Mouse (Mus musculus) adrenal gland, postnatal 4 days (tissue): ENCODE data around the gene Wasf3. TPM values are rescaled to one million over a fixed set of nuclear protein-coding genes. Genes with fewer than 3 reads are reported as not detected.
"Not testable (repeated sequence)": the region's sequence is repeated elsewhere in the genome, so short reads cannot be mapped to it uniquely, and the experiment has no call there.

ENCODE experiments used
- DNase-seq, 2 experiments: peaks; one replicate each; pipeline ENCODE4 v3.0.0; 2021 to 2022; ENCODE audit warnings: low spot score in 2 of 2, mixed read lengths in 2 of 2
- total RNA-seq, 2 experiments: library from RNA; stranded (reverse); gene quantifications; 2 replicates each; pipeline ENCODE4 v1.2.3; 2021

Wasf3 gene
- total RNA-seq, 2 experiments from 2014 or later, result 21.5 TPM

DNA sequence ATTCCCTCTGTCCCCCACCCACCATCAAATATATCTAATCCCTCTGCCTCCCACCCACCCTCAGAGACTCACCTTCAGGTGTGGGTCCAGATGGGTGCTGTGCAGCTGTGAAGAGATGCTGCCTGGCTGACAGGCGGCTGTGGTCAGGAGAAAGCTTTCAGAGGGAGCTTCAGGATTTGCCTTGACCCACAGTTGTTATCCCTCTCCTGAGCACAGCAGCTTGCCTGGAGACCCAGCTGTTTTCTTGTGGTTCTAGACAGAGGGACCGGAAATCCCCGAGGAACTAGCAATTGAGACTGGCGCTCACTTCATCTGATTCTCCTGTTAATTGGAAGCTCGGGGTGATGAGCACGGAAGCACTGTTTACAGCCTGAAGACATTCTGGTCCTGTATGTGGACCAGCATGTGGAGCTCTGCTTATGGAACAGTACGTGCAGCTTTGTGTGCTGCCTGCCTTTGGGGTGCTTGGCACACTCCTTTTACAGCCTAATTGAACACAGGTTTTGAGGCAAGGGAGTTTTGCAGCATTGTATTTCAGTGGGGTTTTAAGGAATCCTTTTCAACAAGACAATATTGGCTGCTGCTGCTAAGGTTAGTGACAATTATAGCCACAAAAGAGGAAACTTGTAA, 54.5 kb downstream of the Wasf3 start:
- DNase-seq, result no peak

DNA sequence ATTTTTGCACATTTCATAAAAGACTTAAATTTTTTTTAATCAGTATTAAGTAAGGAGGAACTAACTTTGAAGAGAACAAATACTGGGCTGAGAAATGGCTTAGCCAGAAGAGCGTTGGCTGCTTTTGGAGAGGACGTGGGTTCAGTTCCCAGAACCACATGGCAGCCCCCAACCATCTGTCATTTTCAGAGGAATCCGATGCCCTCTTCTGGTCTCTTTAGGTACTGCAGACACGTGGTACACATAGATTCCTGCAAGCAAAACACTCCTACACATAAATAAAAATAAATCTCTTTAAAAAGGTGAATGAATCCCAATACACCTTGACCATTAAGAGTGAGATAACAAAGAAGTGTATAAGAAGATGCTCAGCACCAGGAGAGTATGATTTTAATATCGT, 55.5 kb downstream of the Wasf3 start:
- DNase-seq, result no peak

DNA sequence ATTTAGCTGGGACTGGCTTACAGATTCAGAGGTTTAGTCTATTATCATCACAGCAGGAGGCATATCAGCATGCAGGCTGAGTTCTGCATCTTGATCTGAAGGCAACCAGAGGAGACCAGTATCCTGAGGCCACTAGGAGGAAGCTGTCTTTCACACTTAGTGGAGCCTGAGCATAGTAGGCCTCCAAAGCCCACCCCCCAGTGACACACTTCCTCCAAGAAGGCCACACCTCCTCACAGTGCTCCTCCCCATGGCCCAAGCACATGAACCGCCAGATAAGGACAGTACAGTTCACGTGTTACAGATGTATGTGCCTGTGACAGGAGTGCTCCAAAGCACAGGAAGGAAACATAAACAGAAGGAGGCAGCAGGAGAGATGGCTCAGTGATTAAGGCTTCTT, 58.0 kb downstream of the Wasf3 start:
- DNase-seq, result no peak

DNA sequence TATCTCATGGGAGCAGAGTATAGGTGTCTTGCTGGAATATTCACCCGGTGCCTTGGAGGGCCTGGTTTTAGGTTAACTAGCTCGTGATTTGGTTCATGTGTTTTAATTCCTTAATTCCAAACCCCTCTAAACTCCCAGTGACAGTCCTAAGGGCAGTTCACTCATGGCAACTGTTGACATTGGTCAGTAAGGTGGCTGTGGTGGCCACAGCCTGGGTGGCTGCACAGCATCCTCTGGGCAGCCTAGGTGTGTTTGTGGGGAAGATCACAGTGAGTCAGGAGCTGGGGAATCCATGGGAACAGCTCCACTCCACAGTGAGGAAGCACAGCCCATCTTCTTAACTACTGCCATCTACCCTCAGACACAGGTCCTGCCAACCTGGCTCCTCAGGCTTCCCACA, 61.8 kb downstream of the Wasf3 start:
- DNase-seq, result no peak

DNA sequence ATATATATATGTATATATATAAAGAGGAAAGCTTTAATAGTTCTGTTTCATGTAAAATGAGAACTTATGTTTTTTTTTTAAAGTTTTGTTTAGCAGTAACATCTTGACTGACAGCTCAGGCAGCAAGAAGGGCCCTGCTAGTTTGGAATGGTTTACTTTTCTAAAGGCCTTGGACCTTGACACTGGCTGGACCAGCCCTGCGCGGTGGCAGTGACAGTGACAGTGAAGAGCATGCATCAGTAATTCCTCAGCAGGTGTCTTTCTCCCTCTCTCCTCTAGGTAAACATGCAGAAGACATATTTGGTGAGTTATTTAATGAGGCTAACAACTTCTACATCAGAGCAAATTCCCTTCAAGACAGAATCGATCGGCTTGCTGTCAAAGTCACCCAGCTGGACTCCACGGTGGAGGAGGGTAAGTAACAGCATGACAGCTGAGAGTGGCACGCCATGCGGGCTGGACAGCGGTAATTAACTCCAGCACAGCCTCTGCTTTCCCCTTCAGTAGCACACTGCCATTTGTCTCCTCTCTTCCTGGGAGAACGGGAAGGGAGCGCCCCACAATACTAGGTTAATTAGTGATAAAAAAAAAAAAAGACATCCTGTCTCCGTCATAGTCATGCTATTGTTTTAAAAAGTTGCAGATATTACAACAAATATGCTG, 66.9 kb downstream of the Wasf3 start:
- DNase-seq, result no peak

DNA sequence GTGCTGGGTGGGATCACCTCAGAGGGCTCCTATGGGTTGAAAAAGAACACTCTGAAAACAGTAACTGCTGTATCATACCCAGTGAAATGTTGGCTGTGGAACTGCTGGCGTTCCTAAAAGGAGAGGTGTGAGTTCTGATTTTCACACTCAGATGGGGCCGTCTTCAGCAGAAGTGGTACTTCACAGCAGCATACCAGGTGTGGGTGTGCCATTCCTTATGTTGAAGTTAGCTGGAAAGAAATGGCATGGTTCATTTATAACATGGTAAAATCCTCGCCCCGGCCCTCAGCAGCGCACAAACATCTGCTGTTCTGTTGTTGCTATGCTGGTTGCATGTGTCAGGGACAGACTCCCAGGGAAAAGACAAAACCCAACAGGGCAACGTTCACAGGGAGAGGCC, 68.8 kb downstream of the Wasf3 start:
- no peak for DNase-seq

DNA sequence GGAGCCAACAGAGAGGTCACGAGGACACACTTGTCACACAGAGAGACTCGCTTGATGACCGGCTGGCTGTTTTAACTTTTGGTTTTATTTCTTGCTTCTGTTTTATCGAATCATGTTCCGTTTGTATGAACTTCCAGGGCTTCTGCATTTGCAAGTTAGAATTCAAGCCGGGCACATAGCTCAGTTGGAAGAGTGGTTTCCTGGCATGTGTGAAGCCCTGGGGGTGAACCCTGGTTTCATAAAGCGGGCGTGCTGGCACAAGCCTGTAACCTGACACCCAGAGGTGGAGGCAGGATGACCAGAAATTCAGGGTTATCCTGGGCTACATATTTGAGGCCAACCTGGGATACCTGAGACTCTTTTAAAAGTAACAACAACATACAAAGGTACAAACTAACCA, 76.8 kb downstream of the Wasf3 start:
- no peak for DNase-seq

DNA sequence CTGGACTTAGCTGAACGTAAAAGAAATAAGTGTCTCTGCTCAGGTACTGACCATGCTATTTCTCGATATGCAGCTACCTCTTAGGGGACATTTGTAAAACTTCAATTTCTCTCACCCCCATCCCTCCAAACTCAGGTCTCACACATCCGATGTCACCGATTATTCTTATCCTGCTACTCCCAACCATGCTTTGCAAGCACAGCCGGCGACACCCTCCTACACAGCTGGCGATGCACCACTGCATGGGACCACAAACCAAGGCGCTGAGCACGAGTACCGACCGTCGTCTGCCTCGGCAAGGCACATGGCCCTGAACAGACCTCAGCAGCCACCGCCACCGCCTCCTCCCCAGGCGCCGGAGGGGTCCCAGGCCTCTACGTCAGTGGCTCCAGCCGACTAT, 81.9 kb downstream of the Wasf3 start:
- no peak for DNase-seq

DNA sequence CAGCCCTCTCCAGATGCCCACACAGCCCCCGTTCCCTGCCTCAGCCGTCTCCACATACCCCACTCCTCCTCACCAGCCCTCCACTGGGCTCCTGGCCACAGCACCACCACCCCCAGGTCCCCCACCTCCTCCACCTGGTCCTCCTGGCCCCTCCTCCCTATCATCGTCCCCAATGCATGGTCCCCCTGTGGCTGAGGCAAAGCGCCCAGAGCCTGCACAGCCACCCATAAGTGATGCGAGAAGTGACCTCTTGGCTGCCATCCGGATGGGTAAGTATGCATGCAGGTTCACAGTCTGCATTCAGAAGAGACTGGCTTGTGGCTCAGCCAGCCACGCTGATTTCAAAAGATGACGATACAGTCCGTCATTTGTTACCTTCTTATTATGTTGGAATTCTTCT, 83.5 kb downstream of the Wasf3 start:
- DNase-seq, result no peak

DNA sequence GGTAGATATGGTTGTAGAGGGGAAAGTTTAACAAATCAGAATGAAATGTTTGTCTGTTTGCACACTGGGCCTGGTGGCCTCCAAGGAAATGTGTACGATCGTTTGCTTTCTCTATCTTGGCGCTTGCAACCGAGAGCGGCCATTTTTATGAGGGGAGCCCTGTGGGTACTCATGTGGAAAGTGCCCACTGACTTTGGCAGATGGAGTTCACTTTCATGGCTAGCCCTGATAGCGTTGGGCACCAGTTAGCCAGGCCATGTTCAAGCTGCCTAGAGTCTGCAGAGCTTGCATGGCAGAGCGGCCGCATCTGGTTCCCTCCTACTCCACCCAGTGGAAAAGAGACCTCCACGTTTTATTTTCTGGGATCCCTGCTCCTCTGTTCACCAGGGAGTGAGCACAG, 86.0 kb downstream of the Wasf3 start:
- DNase-seq, result no peak

DNA sequence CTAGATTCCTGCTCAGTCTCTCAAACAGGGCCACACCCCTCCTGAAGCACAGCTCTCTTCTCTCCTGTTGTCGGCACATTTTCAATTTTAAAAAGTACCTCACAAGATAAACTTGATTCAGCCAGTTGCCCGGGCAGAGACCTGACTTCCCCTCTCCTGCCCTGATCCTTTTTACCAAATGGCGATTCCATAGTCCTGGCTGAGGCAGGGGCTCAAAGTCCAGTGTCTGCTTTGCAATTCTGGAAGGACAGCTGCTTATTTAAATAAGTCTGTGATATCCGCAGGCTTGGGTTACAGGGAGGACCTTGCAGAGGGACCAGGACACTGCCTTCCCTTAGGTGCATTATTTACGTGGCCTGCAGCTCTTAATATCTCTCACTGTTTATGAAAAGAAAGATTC, 86.5 kb downstream of the Wasf3 start:
- no peak for DNase-seq

DNA sequence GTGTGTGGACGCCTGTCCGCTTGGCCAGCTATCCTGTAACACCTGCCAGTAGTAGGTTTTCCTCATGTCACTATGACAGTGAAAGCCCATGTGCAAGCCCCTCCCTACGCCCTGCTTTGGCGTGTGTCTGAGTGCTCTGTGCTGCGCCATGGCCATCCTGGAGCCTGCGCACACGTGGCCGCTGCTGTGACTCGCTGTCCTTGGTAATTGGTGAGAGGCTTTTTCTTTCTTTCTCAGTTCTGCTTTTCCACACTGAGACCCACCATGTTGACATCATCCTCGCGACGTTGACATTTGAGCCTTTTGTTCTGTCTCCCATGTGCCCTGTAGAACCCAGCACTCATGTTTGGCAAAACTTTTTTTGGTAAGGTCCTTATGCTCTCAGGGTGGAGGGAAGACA, 87.0 kb downstream of the Wasf3 start:
- no peak for DNase-seq

DNA sequence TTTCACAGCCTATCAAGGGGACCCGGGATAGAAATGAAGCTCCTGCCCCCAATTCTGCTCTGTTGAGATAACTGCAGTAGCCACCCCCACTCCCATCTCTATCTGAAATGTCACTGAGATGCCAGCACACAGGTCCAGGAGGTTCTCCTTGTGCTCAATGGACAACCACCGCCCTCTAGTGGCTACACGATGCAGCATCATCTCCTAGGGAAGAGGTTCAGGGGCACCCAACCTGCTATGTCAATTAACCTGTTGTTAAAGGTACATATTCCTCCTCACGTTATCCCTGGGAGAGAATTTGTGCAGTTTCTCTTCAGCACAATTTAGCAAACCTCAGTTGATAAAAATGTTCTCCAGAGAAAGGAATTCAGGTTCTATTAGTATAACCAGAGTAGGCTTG, 94.8 kb downstream of the Wasf3 start:
- not testable (repeated sequence) for DNase-seq

DNA sequence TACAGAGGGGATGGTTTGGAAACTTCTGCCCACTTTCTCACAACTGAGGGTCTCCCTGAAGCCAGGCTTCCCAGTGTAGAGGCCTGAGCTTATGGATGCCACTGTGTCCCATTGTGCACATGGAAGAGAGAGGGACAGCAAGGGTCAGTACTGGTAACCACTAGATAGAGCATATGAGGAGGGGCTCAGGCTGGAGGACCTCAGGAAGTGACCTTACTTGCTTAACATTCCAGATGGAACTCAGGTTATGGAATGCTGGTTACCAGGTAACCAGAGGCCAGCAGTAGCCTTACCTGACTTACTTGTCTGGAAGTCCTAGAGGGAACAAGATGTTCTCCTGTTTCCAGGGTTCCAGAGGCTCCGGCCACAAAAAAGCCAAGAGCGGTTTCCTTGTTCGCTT, 96.9 kb downstream of the Wasf3 start, which contains the start of gene Gm6408:
TSS of gene Gm6408 (plus strand) at position 301 of the 400 bp plus-strand sequence.
- not testable (repeated sequence) for DNase-seq

DNA sequence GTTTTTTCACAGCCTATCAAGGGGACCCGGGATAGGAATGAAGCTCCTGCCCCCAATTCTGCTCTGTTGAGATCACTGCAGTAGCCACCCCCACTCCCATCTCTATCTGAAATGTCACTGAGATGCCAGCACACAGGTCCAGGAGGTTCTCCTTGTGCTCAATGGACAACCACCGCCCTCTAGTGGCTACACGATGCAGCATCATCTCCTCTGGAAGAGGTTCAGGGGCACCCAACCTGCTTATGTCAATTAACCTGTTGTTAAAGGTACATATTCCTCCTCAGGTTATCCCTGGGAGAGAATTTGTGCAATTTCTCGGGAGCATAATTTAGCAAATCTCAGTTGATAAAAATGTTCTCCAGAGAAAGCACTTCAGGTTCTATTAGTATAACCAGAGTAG, 104.2 kb downstream of the Wasf3 start:
- not testable (repeated sequence) for DNase-seq

DNA sequence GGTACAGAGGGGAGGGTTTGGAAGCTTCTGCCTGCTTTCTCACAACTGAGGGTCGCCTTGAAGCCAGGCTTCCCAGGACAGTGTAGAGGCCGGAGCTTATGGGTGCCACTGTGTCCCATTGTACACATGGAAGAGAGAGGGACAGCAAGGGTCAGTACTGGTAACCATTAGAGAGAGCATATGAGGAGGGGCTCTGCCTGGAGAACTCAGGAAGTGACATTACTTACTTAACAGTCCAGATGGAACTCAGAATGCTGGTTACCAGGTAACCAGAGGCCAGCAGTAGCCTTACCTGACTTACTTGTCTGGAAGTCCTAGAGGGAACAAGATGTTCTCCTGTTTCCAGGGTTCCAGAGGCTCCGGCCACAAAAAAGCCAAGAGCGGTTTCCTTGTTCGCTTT, 106.3 kb downstream of the Wasf3 start, which contains the start of gene Gm6370:
TSS of gene Gm6370 (plus strand) at position 301 of the 400 bp plus-strand sequence.
- DNase-seq, result not testable (repeated sequence)

DNA sequence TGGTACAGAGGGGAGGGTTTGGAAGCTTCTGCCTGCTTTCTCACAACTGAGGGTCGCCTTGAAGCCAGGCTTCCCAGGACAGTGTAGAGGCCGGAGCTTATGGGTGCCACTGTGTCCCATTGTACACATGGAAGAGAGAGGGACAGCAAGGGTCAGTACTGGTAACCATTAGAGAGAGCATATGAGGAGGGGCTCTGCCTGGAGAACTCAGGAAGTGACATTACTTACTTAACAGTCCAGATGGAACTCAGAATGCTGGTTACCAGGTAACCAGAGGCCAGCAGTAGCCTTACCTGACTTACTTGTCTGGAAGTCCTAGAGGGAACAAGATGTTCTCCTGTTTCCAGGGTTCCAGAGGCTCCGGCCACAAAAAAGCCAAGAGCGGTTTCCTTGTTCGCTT, 117.3 kb downstream of the Wasf3 start, which contains the start of gene 4930449I24Rik:
TSS of gene 4930449I24Rik (plus strand) at position 301 of the 400 bp plus-strand sequence.
- DNase-seq, result not testable (repeated sequence)

DNA sequence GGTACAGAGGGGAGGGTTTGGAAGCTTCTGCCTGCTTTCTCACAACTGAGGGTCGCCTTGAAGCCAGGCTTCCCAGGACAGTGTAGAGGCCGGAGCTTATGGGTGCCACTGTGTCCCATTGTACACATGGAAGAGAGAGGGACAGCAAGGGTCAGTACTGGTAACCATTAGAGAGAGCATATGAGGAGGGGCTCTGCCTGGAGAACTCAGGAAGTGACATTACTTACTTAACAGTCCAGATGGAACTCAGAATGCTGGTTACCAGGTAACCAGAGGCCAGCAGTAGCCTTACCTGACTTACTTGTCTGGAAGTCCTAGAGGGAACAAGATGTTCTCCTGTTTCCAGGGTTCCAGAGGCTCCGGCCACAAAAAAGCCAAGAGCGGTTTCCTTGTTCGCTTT, 129.0 kb downstream of the Wasf3 start, which contains the start of gene Gm3402:
TSS of gene Gm3402 (plus strand) at position 301 of the 400 bp plus-strand sequence.
- DNase-seq, result not testable (repeated sequence)

Other genes starting within 250 kb of the Wasf3 start
- gene Gm5565, start 224.4 kb upstream of the Wasf3 start, total RNA-seq, result not detected
- gene Gm6309, start 214.3 kb upstream of the Wasf3 start, total RNA-seq, result not detected
- 1 to 10 TPM; 1.7 to 3.8 TPM for gene 1700001J03Rik, start 199.7 kb upstream of the Wasf3 start, total RNA-seq
- gene Rnf6, start 163.4 kb upstream of the Wasf3 start, total RNA-seq, result 10 to 100 TPM; 55.8 to 58.8 TPM
- gene Cdk8, start 153.8 kb upstream of the Wasf3 start, total RNA-seq, result 10 to 100 TPM; 73.2 to 76.9 TPM
- gene Gm6408, start 97.0 kb downstream of the Wasf3 start, total RNA-seq, result not detected
- gene Gm6370, start 106.4 kb downstream of the Wasf3 start, total RNA-seq, result not detected
- gene 4930449I24Rik, start 117.4 kb downstream of the Wasf3 start, total RNA-seq, result not detected
- not detected for gene Gm3402, start 129.1 kb downstream of the Wasf3 start, total RNA-seq
- gene Gm3404, start 140.8 kb downstream of the Wasf3 start, total RNA-seq, result not detected
- not detected for gene Gm3409, start 152.7 kb downstream of the Wasf3 start, total RNA-seq
- not detected for gene Gm3415, start 171.2 kb downstream of the Wasf3 start, total RNA-seq
- gene Gpr12, start 200.3 kb downstream of the Wasf3 start, total RNA-seq, result under 1 TPM; 0.20 to 0.59 TPM